Mouse (Mus musculus) lung, postnatal 0 days (tissue): Measurements from ENCODE around the gene Fnbp4. TPM values are rescaled to one million over a fixed set of nuclear protein-coding genes. Genes with fewer than 3 reads are reported as not detected.

Source experiments
- ATAC-seq: fragments of 200-750 bp; cut with Nextera tagmentation; 2 replicates; pipeline ENCODE4 v1.8.0; 2017; ENCODE audit warnings: moderate library complexity
- DNase-seq: peaks from one replicate; pipeline ENCODE4 v3.0.0-alpha.2; 2016; ENCODE audit warnings: low spot score
- H3K27ac ChIP-seq: fragments of 300-500 bp; sonication (generic); 2 replicates; pipeline ENCODE4 v1.5.1; 2014; ENCODE audit warnings: antibody characterized with exemption, mild to moderate bottlenecking, low read length, mixed read lengths
- H3K27me3 ChIP-seq: fragments of 300-500 bp; sonication (generic); replicated peaks from 2 replicates; pipeline ENCODE4 v1.6.1; 2014; ENCODE audit warnings: low read length, mixed read lengths; ENCODE audit not compliant: insufficient read depth
- H3K36me3 ChIP-seq: fragments of 300-500 bp; sonication (generic); 2 replicates; pipeline ENCODE4 v1.6.1; 2014; ENCODE audit warnings: low read length, mixed read lengths; ENCODE audit not compliant: insufficient read depth
- H3K4me1 ChIP-seq: fragments of 300-500 bp; sonication (generic); 2 replicates; pipeline ENCODE4 v1.6.1; 2014; ENCODE audit warnings: antibody characterized with exemption, low read depth, low read length, mixed read lengths; ENCODE audit not compliant: insufficient read depth
- H3K4me2 ChIP-seq: fragments of 300-500 bp; sonication (generic); replicated peaks from 2 replicates; pipeline ENCODE4 v1.6.1; 2014; ENCODE audit warnings: low read depth, mild to moderate bottlenecking, low read length, moderate library complexity, mixed read lengths
- H3K4me3 ChIP-seq: fragments of 300-500 bp; sonication (generic); 2 replicates; pipeline ENCODE4 v1.5.1; 2014; ENCODE audit warnings: low read depth, low read length
- H3K9ac ChIP-seq: fragments of 300-500 bp; sonication (generic); replicated peaks from 2 replicates; pipeline ENCODE4 v1.6.1; 2014; ENCODE audit warnings: low read depth, mild to moderate bottlenecking
- H3K9me3 ChIP-seq: fragments of 300-500 bp; sonication (generic); 2 replicates; pipeline ENCODE4 v1.6.1; 2016; ENCODE audit warnings: low read length, mixed read lengths
- CTCF ChIP-seq: IDR thresholded peaks from 2 replicates; pipeline ENCODE4 v1.5.1; 2016; ENCODE audit warnings: antibody characterized with exemption, mild to moderate bottlenecking
- EP300 ChIP-seq: IDR thresholded peaks from 2 replicates; pipeline ENCODE4 v1.6.1; 2016; ENCODE audit warnings: antibody characterized with exemption, mild to moderate bottlenecking, control low read depth
- WGBS: fragments of 180-500 bp; shearing (Covaris S2); extraction: QIAGEN DNeasy Blood & Tissue Kit; methylation state at CpG from one replicate; pipeline ENCODE4 v1.1.7; 2014; 5-methylcytosine and 5-hydroxymethylcytosine counted together
- polyA plus RNA-seq: library from polyadenylated mRNA; unstranded; fragments of >200 nt; fragmentation: Nextera tagmentation; extraction: Ambion mirVana; gene quantifications from 2 replicates; pipeline ENCODE4 v1.2.1, GENCODE M21; 2015

Gene Fnbp4
- 35.6 and 36.0 TPM in 2 replicates for polyA plus RNA-seq

- Histone ChIP-seq H3K4me3 (peak within 1 kb of the TSS; percentile 96), H3K9me3 (no peaks in the 10 kb centered on the region), H3K36me3 (no peaks in the 10 kb centered on the region), H3K4me2 (peak within 1 kb of the TSS; percentile 63), H3K27me3 (no peaks in the 10 kb centered on the region), H3K4me1 (peaks cover 8% of the 10 kb centered on the region; the same call in 1 of the 2 replicates), H3K27ac (peak within 1 kb of the TSS; percentile 97), H3K9ac (peak within 1 kb of the TSS; percentile 95)
- peak; percentile 99 for ATAC-seq
- TF ChIP-seq CTCF (peak; percentile 41; the same call in 1 of the 2 replicates), EP300 (peak; percentile 72)
- peak; percentile 100 for DNase-seq
- under 1% methylated on average over 44 of the region's 44 CpGs for WGBS
Measured at GRCm38 (mm10) chr2:90745053-90745678, at the start of gene Fnbp4. Gene Fnbp4, plus strand, starts transcription at chr2:90745370.

GRCm38 (mm10) chr2:90700943-90701342, 44.2 kb upstream of the Fnbp4 start:
- no peak for TF ChIP-seq CTCF
- no peak for TF ChIP-seq EP300
- ATAC-seq (no peak), DNase-seq (no peak)
- H3K9ac ChIP-seq, result no peak overlapping the region
- H3K9me3 ChIP-seq, result no peaks in the 10 kb centered on the region
- peaks cover 42% of the 10 kb centered on the region for H3K36me3 ChIP-seq
- no peak overlapping the region for H3K4me2 ChIP-seq
- H3K27ac ChIP-seq, result no peak overlapping the region
- 76% methylated on average over 4 of the region's 4 CpGs for WGBS
- no peaks in the 10 kb centered on the region for H3K4me1 ChIP-seq
- H3K4me3 ChIP-seq, result no peak overlapping the region
- H3K27me3 ChIP-seq, result no peaks in the 10 kb centered on the region

DNA sequence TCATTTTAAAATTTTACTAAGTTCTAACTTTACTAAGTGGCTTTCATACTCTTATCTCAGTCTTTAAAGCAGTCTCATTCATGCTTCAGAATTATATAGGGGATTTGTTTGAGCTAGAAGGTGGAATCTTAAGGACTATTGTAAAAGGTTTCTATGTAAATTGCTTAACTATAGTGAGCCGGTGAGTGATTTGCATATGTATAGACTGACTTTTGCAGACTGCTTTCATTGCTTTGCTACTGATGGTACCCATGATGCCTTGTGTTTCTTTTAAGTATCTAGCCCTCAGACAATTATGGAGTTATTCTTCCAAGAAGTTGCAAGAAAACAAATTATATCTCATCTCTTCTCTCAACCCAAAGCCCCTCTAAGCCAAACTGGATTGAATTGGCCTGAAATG, 36.6 kb upstream of the Fnbp4 start:
- Histone ChIP-seq H3K27me3 (no peaks in the 10 kb centered on the region), H3K36me3 (peaks cover 35% of the 10 kb centered on the region), H3K4me2 (no peak overlapping the region), H3K9me3 (no peaks in the 10 kb centered on the region), H3K9ac (no peak overlapping the region), H3K4me1 (no peaks in the 10 kb centered on the region), H3K27ac (no peak overlapping the region), H3K4me3 (no peak overlapping the region)
- TF ChIP-seq EP300 (no peak), CTCF (no peak)
- no peak for ATAC-seq
- 100% methylated on average over 1 of the region's 1 CpGs for WGBS
- DNase-seq, result no peak

DNA sequence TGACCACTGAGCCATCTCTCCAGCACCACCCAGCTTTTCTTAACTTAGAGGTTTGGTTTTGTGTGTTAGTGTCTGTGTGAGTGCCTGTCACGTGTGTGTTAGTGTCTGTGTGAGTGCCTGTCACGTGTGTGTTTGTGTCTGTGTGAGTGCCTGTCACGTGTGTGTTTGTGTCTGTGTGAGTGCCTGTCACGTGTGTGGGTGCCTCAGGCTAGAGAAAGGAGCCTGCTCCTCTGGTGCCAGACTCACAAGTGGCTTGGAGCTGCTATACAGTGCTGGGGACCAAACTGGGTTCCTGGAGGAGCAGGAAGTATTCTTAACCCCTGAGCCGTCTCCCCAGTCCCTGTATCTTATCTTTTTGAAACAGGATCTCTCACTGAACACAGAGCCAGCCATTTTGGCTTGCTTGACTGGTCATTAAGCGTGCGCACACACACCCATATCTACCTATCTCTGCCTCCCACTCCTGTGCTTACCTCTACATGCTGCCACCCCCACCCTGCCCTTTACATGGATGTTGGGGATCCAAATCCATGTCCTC, 29.5 kb upstream of the Fnbp4 start:
- H3K27ac ChIP-seq, result no peak overlapping the region
- no peak for DNase-seq
- H3K36me3 ChIP-seq, result peaks cover 20% of the 10 kb centered on the region; the same call in 1 of the 2 replicates
- no peaks in the 10 kb centered on the region for H3K4me1 ChIP-seq
- ATAC-seq, result no peak
- no peaks in the 10 kb centered on the region for H3K27me3 ChIP-seq
- H3K4me2 ChIP-seq, result no peak overlapping the region
- TF ChIP-seq CTCF, result no peak
- TF ChIP-seq EP300, result no peak
- 88% methylated on average over 7 of the region's 7 CpGs for WGBS
- no peak overlapping the region for H3K9ac ChIP-seq
- no peaks in the 10 kb centered on the region for H3K9me3 ChIP-seq
- H3K4me3 ChIP-seq, result no peak overlapping the region

DNA sequence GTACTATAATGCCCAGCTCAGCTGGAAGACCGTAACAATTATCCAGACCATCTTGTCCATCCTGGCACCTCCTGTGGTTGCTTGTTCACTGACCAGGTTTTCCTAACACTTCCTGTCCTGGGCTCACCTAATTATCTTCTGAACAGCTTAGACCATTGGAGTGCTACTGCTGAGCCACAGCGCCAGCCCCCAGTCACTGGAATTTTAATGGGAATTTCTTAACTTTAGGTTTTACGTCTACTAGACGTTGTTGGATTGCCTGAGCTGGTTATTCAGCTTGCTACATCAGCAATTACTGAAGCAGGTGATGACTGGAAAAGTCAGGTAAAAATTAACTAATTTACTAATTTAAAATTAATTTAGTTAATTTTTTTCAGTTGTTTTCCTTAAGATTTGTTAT, 27.8 kb upstream of the Fnbp4 start:
- WGBS, result 84% methylated on average over 4 of the region's 4 CpGs
- ATAC-seq, result no peak
- H3K4me1 ChIP-seq, result no peaks in the 10 kb centered on the region

GRCm38 (mm10) chr2:90717948-90718347, 27.2 kb upstream of the Fnbp4 start:
- WGBS, result 98% methylated on average over 5 of the region's 5 CpGs
- no peak overlapping the region for H3K4me2 ChIP-seq
- H3K9me3 ChIP-seq, result no peaks in the 10 kb centered on the region
- peaks cover 26% of the 10 kb centered on the region for H3K36me3 ChIP-seq
- no peak overlapping the region for H3K4me3 ChIP-seq
- DNase-seq (no peak), ATAC-seq (no peak)
- no peak overlapping the region for H3K27ac ChIP-seq
- H3K27me3 ChIP-seq, result no peaks in the 10 kb centered on the region
- H3K9ac ChIP-seq, result no peak overlapping the region
- TF ChIP-seq CTCF (no peak), EP300 (no peak)
- no peaks in the 10 kb centered on the region for H3K4me1 ChIP-seq

More for the DNA sequence above, 27.8 kb upstream of the Fnbp4 start:
- Histone ChIP-seq H3K9me3 (no peaks in the 10 kb centered on the region), H3K36me3 (peaks cover 21% of the 10 kb centered on the region), H3K27me3 (no peaks in the 10 kb centered on the region), H3K4me2 (no peak overlapping the region), H3K9ac (no peak overlapping the region), H3K27ac (no peak overlapping the region), H3K4me3 (no peak overlapping the region)
- no peak for DNase-seq
- TF ChIP-seq CTCF (no peak), EP300 (no peak)
